Mouse (Mus musculus): ENCODE results near the gene Mctp2.

GRCm38 (mm10) chr7:72271546-72271945 lies 34.9 kb downstream of the Mctp2 start:
- TF ChIP-seq CTCF (IDR thresholded peaks at IDR 0.05; ENCODE audit: low read depth) (no peak), EP300 (IDR thresholded peaks at IDR 0.05; ENCODE audit: low read depth) (no peak)

Data from heart, postnatal 0 days (tissue).